Mouse (Mus musculus) ZHBTc4 (cell line): ENCODE measurements around the gene Map2k2.
A peak's percentile ranks its signal among the peaks of the same experiment; 100 is the strongest.

Source experiments
- DNase-seq: peaks from one replicate; pipeline ENCODE4 v3.0.0-alpha.2; 2011; ENCODE audit warnings: low read depth, low spot score

Map2k2 gene

GRCm38 (mm10) chr10:81105565-81106112 lies at the start of gene Map2k2:
Gene Map2k2 (plus strand): TSS chr10:81105915.
- peak; percentile 99 for DNase-seq

- no peak for DNase-seq
These were observed 48.1 kb upstream of the Map2k2 start for GRCm38 (mm10) chr10:81057406-81058130.

- no peak for DNase-seq
These were observed 46.8 kb upstream of the Map2k2 start for GRCm38 (mm10) chr10:81058896-81059295.

GRCm38 (mm10) chr10:81059603-81060543 lies 45.8 kb upstream of the Map2k2 start, which contains the start of gene Sgta:
Gene Sgta (minus strand): TSS chr10:81060181.
- DNase-seq = peak; percentile 99

GRCm38 (mm10) chr10:81062710-81063109 lies 43.0 kb upstream of the Map2k2 start:
- DNase-seq = peak; percentile 54

- peak; percentile 48 for DNase-seq
These were observed 41.2 kb upstream of the Map2k2 start for GRCm38 (mm10) chr10:81064519-81064918.

- peak; percentile 61 for DNase-seq
These were observed 37.0 kb upstream of the Map2k2 start for GRCm38 (mm10) chr10:81068706-81069105.

GRCm38 (mm10) chr10:81069836-81070235 lies 35.9 kb upstream of the Map2k2 start, which contains the start of gene Thop1:
Gene Thop1 (plus strand): TSS chr10:81070035.
- peak; percentile 100 for DNase-seq

GRCm38 (mm10) chr10:81072290-81072689 lies 33.4 kb upstream of the Map2k2 start:
- DNase-seq = no peak

GRCm38 (mm10) chr10:81073464-81073863 lies 32.3 kb upstream of the Map2k2 start:
- DNase-seq = peak; percentile 76

GRCm38 (mm10) chr10:81075734-81076133 lies 30.0 kb upstream of the Map2k2 start:
- no peak for DNase-seq

GRCm38 (mm10) chr10:81076356-81076755 lies 29.4 kb upstream of the Map2k2 start:
- no peak for DNase-seq

GRCm38 (mm10) chr10:81077916-81078315 lies 27.8 kb upstream of the Map2k2 start:
- DNase-seq = no peak

GRCm38 (mm10) chr10:81080008-81080655 lies 25.6 kb upstream of the Map2k2 start:
- no peak for DNase-seq

- peak; percentile 96 for DNase-seq
These were observed 23.4 kb upstream of the Map2k2 start for GRCm38 (mm10) chr10:81082168-81082960.

- DNase-seq = peak; percentile 83
These were observed 18.7 kb upstream of the Map2k2 start for GRCm38 (mm10) chr10:81087021-81087420.

GRCm38 (mm10) chr10:81089216-81089615 lies 16.5 kb upstream of the Map2k2 start:
- no peak for DNase-seq

- DNase-seq = no peak
These were observed 15.1 kb upstream of the Map2k2 start for GRCm38 (mm10) chr10:81090621-81091020.

GRCm38 (mm10) chr10:81092465-81093250 lies 13.1 kb upstream of the Map2k2 start:
- DNase-seq = peak; percentile 62
